Mouse (Mus musculus): ENCODE data around the gene Pik3r2. TPM values are rescaled to one million over a fixed set of nuclear protein-coding genes. Genes with fewer than 3 reads are reported as not detected.

Gene Pik3r2
- polyA plus RNA-seq, 1 experiment from 2014 or later = 14.7 TPM

GRCm38 (mm10) chr8:70772075-70772474 lies 4.4 kb downstream of the Pik3r2 start:
- WGBS (ENCODE audit: insufficient replicate concordance) = 82% methylated on average over 13 of the region's 13 CpGs
- H3K27me3 ChIP-seq = no peaks in the 10 kb centered on the region
- no peak overlapping the region for H3K27ac ChIP-seq (replicated peaks)
- H3K4me1 ChIP-seq (replicated peaks) = peaks cover 86% of the 10 kb centered on the region
- H3K4me2 ChIP-seq = no peak overlapping the region
- ATAC-seq (ENCODE audit: insufficient read depth) = no peak
- no peak overlapping the region for H3K4me3 ChIP-seq (replicated peaks)
- H3K36me3 ChIP-seq (replicated peaks) = peaks cover 36% of the 10 kb centered on the region
- no peak overlapping the region for H3K9ac ChIP-seq
- no peaks in the 10 kb centered on the region for H3K9me3 ChIP-seq (replicated peaks)

- Histone ChIP-seq H3K9me3 (replicated peaks) (no peaks in the 10 kb centered on the region), H3K27me3 (no peaks in the 10 kb centered on the region), H3K36me3 (replicated peaks) (peaks cover 36% of the 10 kb centered on the region), H3K4me2 (no peak overlapping the region), H3K27ac (replicated peaks) (no peak overlapping the region), H3K4me3 (replicated peaks) (no peak overlapping the region), H3K4me1 (replicated peaks) (peaks cover 92% of the 10 kb centered on the region), H3K9ac (no peak overlapping the region)
- no peak for ATAC-seq (ENCODE audit: insufficient read depth)
- 69% methylated on average over 7 of the region's 7 CpGs for WGBS (ENCODE audit: insufficient replicate concordance)
Measured at GRCm38 (mm10) chr8:70771217-70771616, 5.3 kb downstream of the Pik3r2 start.

GRCm38 (mm10) chr8:70770748-70771147 lies 5.8 kb downstream of the Pik3r2 start:
- Histone ChIP-seq H3K9me3 (replicated peaks) (no peaks in the 10 kb centered on the region), H3K9ac (no peak overlapping the region), H3K27ac (replicated peaks) (no peak overlapping the region), H3K36me3 (replicated peaks) (peaks cover 36% of the 10 kb centered on the region), H3K4me2 (no peak overlapping the region), H3K27me3 (no peaks in the 10 kb centered on the region), H3K4me3 (replicated peaks) (no peak overlapping the region), H3K4me1 (replicated peaks) (peaks cover 92% of the 10 kb centered on the region)
- WGBS (ENCODE audit: insufficient replicate concordance) = 84% methylated on average over 13 of the region's 13 CpGs
- ATAC-seq (ENCODE audit: insufficient read depth) = no peak

- Histone ChIP-seq H3K36me3 (replicated peaks) (peaks cover 36% of the 10 kb centered on the region), H3K4me3 (replicated peaks) (no peak overlapping the region), H3K27ac (replicated peaks) (no peak overlapping the region; the same call in none of the 2 replicates), H3K9me3 (replicated peaks) (no peaks in the 10 kb centered on the region), H3K9ac (peak overlapping the region; percentile 37), H3K4me2 (peak overlapping the region; percentile 40), H3K4me1 (replicated peaks) (peaks cover 92% of the 10 kb centered on the region), H3K27me3 (no peaks in the 10 kb centered on the region)
- ATAC-seq (ENCODE audit: insufficient read depth) = peak; percentile 46
- 28% methylated on average over 12 of the region's 12 CpGs for WGBS (ENCODE audit: insufficient replicate concordance)
Measured at GRCm38 (mm10) chr8:70769858-70770257, 6.7 kb downstream of the Pik3r2 start.

- H3K4me1 ChIP-seq (replicated peaks) = peaks cover 92% of the 10 kb centered on the region
- H3K9ac ChIP-seq = peak overlapping the region; percentile 37; the same call in 1 of the 2 replicates
- no peaks in the 10 kb centered on the region for H3K27me3 ChIP-seq
- no peaks in the 10 kb centered on the region for H3K9me3 ChIP-seq (replicated peaks)
- H3K27ac ChIP-seq (replicated peaks) = peak overlapping the region; percentile 3
- WGBS (ENCODE audit: insufficient replicate concordance) = under 1% methylated on average over 26 of the region's 26 CpGs
- no peak overlapping the region for H3K4me3 ChIP-seq (replicated peaks)
- peaks cover 36% of the 10 kb centered on the region for H3K36me3 ChIP-seq (replicated peaks)
- peak overlapping the region; percentile 40 for H3K4me2 ChIP-seq
- peak; percentile 60 for ATAC-seq (ENCODE audit: insufficient read depth)
Measured at GRCm38 (mm10) chr8:70769359-70769758, 7.2 kb downstream of the Pik3r2 start.

- peak overlapping the region; percentile 48 for H3K27ac ChIP-seq (replicated peaks)
- WGBS (ENCODE audit: insufficient replicate concordance) = 78% methylated on average over 16 of the region's 16 CpGs
- H3K4me1 ChIP-seq (replicated peaks) = peaks cover 92% of the 10 kb centered on the region
- H3K4me2 ChIP-seq = peak overlapping the region; percentile 40; the same call in 1 of the 2 replicates
- H3K9me3 ChIP-seq (replicated peaks) = no peaks in the 10 kb centered on the region
- H3K36me3 ChIP-seq (replicated peaks) = peaks cover 36% of the 10 kb centered on the region
- no peak for ATAC-seq (ENCODE audit: insufficient read depth)
- H3K9ac ChIP-seq = no peak overlapping the region; the same call in 1 of the 2 replicates
- H3K27me3 ChIP-seq = no peaks in the 10 kb centered on the region
- H3K4me3 ChIP-seq (replicated peaks) = no peak overlapping the region
Measured at GRCm38 (mm10) chr8:70768956-70769355, 7.6 kb downstream of the Pik3r2 start.

- no peak overlapping the region for H3K4me3 ChIP-seq (replicated peaks)
- H3K9ac ChIP-seq = no peak overlapping the region
- H3K4me1 ChIP-seq (replicated peaks) = peaks cover 92% of the 10 kb centered on the region
- WGBS (ENCODE audit: insufficient replicate concordance) = 82% methylated on average over 32 of the region's 32 CpGs
- no peaks in the 10 kb centered on the region for H3K27me3 ChIP-seq
- H3K36me3 ChIP-seq (replicated peaks) = peaks cover 35% of the 10 kb centered on the region
- H3K9me3 ChIP-seq (replicated peaks) = no peaks in the 10 kb centered on the region
- no peak for ATAC-seq (ENCODE audit: insufficient read depth)
- peak overlapping the region; percentile 40; the same call in 1 of the 2 replicates for H3K4me2 ChIP-seq
- H3K27ac ChIP-seq (replicated peaks) = peak overlapping the region; percentile 94
Measured at GRCm38 (mm10) chr8:70768231-70768776, 8.2 kb downstream of the Pik3r2 start.

GRCm38 (mm10) chr8:70767503-70767902 lies 9.0 kb downstream of the Pik3r2 start:
- Histone ChIP-seq H3K36me3 (replicated peaks) (peaks cover 36% of the 10 kb centered on the region), H3K9ac (no peak overlapping the region), H3K27ac (replicated peaks) (peak overlapping the region; percentile 94), H3K4me3 (replicated peaks) (no peak overlapping the region), H3K4me2 (no peak overlapping the region), H3K9me3 (replicated peaks) (no peaks in the 10 kb centered on the region), H3K27me3 (no peaks in the 10 kb centered on the region), H3K4me1 (replicated peaks) (peaks cover 92% of the 10 kb centered on the region)
- ATAC-seq (ENCODE audit: insufficient read depth) = no peak
- whole genome bisulfite sequencing (ENCODE audit: insufficient replicate concordance) = 81% methylated on average over 6 of the region's 6 CpGs

- 13% methylated on average over 21 of the region's 21 CpGs for WGBS (ENCODE audit: insufficient replicate concordance)
- H3K27ac ChIP-seq (replicated peaks) = peak overlapping the region; percentile 94
- H3K36me3 ChIP-seq (replicated peaks) = peaks cover 32% of the 10 kb centered on the region
- peaks cover 99% of the 10 kb centered on the region for H3K4me1 ChIP-seq (replicated peaks)
- peak overlapping the region; percentile 68 for H3K9ac ChIP-seq
- H3K4me3 ChIP-seq (replicated peaks) = peak overlapping the region; percentile 64
- H3K4me2 ChIP-seq = peak overlapping the region; percentile 95
- H3K9me3 ChIP-seq (replicated peaks) = no peaks in the 10 kb centered on the region
- peak; percentile 24 for ATAC-seq (ENCODE audit: insufficient read depth)
- H3K27me3 ChIP-seq = no peaks in the 10 kb centered on the region
Measured at GRCm38 (mm10) chr8:70766571-70767440, 9.7 kb downstream of the Pik3r2 start.

- Histone ChIP-seq H3K4me3 (replicated peaks) (peak overlapping the region; percentile 64), H3K9me3 (replicated peaks) (no peaks in the 10 kb centered on the region), H3K4me1 (replicated peaks) (peaks cover 100% of the 10 kb centered on the region), H3K36me3 (replicated peaks) (peaks cover 24% of the 10 kb centered on the region), H3K27me3 (no peaks in the 10 kb centered on the region), H3K4me2 (peak overlapping the region; percentile 95), H3K27ac (replicated peaks) (peak overlapping the region; percentile 94), H3K9ac (peak overlapping the region; percentile 68)
- no peak for ATAC-seq (ENCODE audit: insufficient read depth)
- WGBS (ENCODE audit: insufficient replicate concordance) = 3% methylated on average over 34 of the region's 34 CpGs
Measured at GRCm38 (mm10) chr8:70765838-70766570, 10.5 kb downstream of the Pik3r2 start.

GRCm38 (mm10) chr8:70765329-70765728 lies 11.2 kb downstream of the Pik3r2 start:
- peak overlapping the region; percentile 64 for H3K4me3 ChIP-seq (replicated peaks)
- peaks cover 17% of the 10 kb centered on the region for H3K36me3 ChIP-seq (replicated peaks)
- 29% methylated on average over 9 of the region's 9 CpGs for WGBS (ENCODE audit: insufficient replicate concordance)
- H3K4me1 ChIP-seq (replicated peaks) = peaks cover 97% of the 10 kb centered on the region
- peak overlapping the region; percentile 95 for H3K4me2 ChIP-seq
- H3K27ac ChIP-seq (replicated peaks) = peak overlapping the region; percentile 94
- no peaks in the 10 kb centered on the region for H3K27me3 ChIP-seq
- H3K9me3 ChIP-seq (replicated peaks) = no peaks in the 10 kb centered on the region
- peak overlapping the region; percentile 68; the same call in 1 of the 2 replicates for H3K9ac ChIP-seq
- no peak for ATAC-seq (ENCODE audit: insufficient read depth)

Measured in liver, embryonic 15.5 days (tissue).